Mouse (Mus musculus) bone marrow, adult 2 months (tissue): ENCODE measurements around the gene H2-M5. TPM values are rescaled to one million over a fixed set of nuclear protein-coding genes. Genes with fewer than 3 reads are reported as not detected.

ENCODE experiments used
- H3K27ac ChIP-seq: fragments of 200-500 bp; 2 replicates; pipeline ENCODE4 v1.5.1; 2012; ENCODE audit warnings: low read depth, mild to moderate bottlenecking, control low read depth, inconsistent platforms, low read length; ENCODE audit not compliant: control insufficient read depth, poor library complexity, insufficient read depth
- H3K4me1 ChIP-seq: fragments of 200-500 bp; 2 replicates; pipeline ENCODE4 v1.6.1; 2011; ENCODE audit warnings: low read length; ENCODE audit not compliant: control insufficient read depth, insufficient read depth
- H3K4me3 ChIP-seq: fragments of 200-500 bp; replicated peaks from 2 replicates; pipeline ENCODE3; 2011; ENCODE audit warnings: mild to moderate bottlenecking, low read depth, low read length, control low read depth; ENCODE audit not compliant: control insufficient read depth
- CTCF ChIP-seq: fragments of 200-500 bp; IDR thresholded peaks from 2 replicates; pipeline ENCODE4 v1.5.1; 2011; ENCODE audit warnings: low read length, control low read depth; ENCODE audit not compliant: control insufficient read depth, insufficient read depth
- POLR2A ChIP-seq: fragments of 200-500 bp; IDR thresholded peaks from 2 replicates; pipeline ENCODE4 v1.6.1; 2011; ENCODE audit warnings: low read depth, mild to moderate bottlenecking, control low read depth, low read length, borderline replicate concordance; ENCODE audit not compliant: control insufficient read depth
- WGBS: fragments of 180-500 bp; shearing (Covaris S2); methylation state at CpG from one replicate; pipeline ENCODE4 v1.1.7; 2018; 5-methylcytosine and 5-hydroxymethylcytosine counted together
- polyA plus RNA-seq: library from polyadenylated mRNA; stranded (reverse); fragments of >200 nt; gene quantifications from 2 replicates; pipeline ENCODE4 v1.2.4, GENCODE M21; 2011; ENCODE audit warnings: low replicate concordance; ENCODE audit not compliant: missing spikeins, insufficient read depth, insufficient read length

The H2-M5 gene
- polyA plus RNA-seq, 1 experiment, result 15.2 TPM

DNA sequence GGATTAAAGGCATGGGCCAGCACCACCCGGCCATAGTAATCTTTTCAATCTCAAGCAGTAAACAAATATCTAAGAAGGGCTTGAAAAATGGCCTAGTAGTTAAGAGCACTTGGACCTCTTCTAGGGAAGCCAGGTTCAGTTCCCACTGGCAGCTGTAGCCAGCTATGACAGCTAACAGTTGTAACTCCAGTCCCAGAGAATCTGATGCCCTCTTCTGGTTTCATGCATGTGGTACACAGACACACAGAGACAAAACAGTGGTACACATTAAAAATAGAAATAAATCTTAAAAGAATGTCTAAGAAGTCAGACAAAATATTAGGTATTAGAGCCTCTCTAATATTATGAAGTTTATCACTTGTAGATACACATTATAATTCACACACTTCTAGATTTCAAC lies 28.2 kb downstream of the H2-M5 start:
- TF ChIP-seq POLR2A, result no peak
- no peak for TF ChIP-seq CTCF
- 78% methylated on average over 1 of the region's 1 CpGs for WGBS
- Histone ChIP-seq H3K4me1 (no peaks in the 10 kb centered on the region; the same call in 1 of the 2 replicates), H3K4me3 (no peak overlapping the region), H3K27ac (no peak overlapping the region)

GRCm38 (mm10) chr17:36958884-36959283 lies 30.5 kb downstream of the H2-M5 start:
- Histone ChIP-seq H3K27ac (no peak overlapping the region), H3K4me1 (no peaks in the 10 kb centered on the region; the same call in 1 of the 2 replicates), H3K4me3 (peak overlapping the region; percentile 70)
- TF ChIP-seq POLR2A (no peak), CTCF (no peak)
- WGBS, result 24% methylated on average over 12 of the region's 12 CpGs

DNA sequence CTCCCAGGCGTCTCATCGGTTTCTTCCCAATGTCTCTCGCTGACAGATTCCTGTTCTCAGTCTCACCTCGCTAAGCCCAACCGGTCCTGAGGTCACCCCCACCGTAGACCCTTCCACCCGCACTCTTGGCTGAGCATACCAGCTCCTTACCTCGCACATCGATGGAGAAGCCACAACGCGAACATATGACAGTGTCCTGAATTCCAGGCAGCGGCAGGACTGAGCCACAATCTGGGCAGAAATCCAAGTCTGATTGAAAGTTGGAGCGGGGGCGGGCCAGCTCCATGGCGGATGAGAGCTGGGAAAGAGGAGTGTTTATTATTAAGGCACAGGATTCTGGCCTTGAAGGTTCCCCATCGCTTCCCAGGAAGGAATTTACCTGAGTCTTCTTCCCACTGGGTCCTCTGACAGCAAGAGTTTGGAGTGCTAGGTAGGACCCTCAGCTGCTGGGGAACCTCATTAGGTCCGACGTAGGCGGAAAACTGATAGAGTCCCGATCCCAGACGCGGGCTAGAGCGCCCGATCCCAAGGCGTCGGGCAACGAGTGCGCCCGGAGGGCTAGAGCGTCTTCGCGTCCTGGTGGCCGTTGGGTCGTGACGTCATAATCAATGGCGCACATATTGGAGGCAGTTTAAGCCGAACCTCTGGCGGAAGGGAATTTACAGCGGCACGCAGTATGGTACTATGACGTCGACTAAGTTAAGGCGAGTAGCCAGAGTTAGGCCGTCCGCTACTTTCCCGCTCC lies 31.2 kb downstream of the H2-M5 start, which contains the start of the genes Znrd1 and Znrd1as:
Znrd1 (minus strand) TSS at position 561 of the 745 bp plus-strand sequence.
Znrd1as (plus strand) TSS at position 594 of the 745 bp plus-strand sequence.
- peak; percentile 26; the same call in 1 of the 2 replicates for TF ChIP-seq CTCF
- TF ChIP-seq POLR2A, result peak; percentile 67; the same call in 1 of the 2 replicates
- 0 out of 2 replicates have a peak within 1 kb of the TSS, but pooled peaks have one; percentile 5 for H3K27ac ChIP-seq
- under 1% methylated on average over 46 of the region's 46 CpGs for WGBS

DNA sequence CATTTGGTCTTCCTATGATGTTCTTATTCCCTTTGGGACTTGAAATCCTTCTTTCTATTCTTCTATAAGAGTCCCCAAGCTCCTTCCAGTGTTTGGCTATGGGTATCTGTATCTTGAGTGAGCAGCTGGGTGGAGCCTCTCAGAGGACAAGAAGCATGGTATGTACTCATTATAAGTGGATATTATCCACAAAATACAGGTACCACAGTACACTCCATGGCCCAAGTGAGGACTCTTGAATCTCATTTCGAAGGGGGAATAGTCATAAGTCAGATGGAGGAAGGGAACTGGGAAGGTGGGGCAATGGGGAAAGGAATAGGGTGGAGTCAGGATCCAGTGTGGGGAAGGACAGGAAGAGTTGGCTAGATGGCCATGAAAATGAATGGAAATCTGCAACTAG lies 36.3 kb downstream of the H2-M5 start:
- no peak overlapping the region for H3K4me3 ChIP-seq
- 86% methylated on average over 1 of the region's 1 CpGs for WGBS

More for the DNA sequence above, 31.2 kb downstream of the H2-M5 start, which contains the start of the genes Znrd1 and Znrd1as:
- Histone ChIP-seq H3K4me1 (no peaks in the 10 kb centered on the region; the same call in 1 of the 2 replicates), H3K4me3 (peak within 1 kb of the TSS; percentile 70)

DNA sequence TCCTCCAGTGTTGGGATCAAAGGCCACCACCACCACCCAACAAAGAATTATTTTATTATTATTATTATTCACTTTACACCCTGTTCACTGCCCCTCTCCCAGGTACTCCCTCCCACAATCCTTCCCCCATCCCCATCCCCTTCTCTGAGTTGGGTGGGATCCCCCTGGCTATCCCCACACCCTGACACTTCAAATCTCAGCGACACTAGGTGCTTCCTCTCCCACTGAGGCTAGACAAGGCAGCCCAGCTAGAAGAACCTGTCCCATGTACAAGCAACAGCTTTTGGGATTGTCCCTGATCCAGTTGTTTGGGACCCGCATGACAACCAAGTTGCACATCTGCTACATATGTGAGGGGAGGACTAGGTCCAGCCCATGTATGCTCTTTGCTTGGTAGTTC lies 36.7 kb downstream of the H2-M5 start:
- 78% methylated on average over 2 of the region's 2 CpGs for WGBS
- TF ChIP-seq POLR2A, result no peak
- TF ChIP-seq CTCF, result no peak
- Histone ChIP-seq H3K4me1 (no peaks in the 10 kb centered on the region; the same call in 1 of the 2 replicates), H3K27ac (no peak overlapping the region), H3K4me3 (no peak overlapping the region)

More for the DNA sequence above, 36.3 kb downstream of the H2-M5 start:
- TF ChIP-seq CTCF (no peak), POLR2A (no peak)
- Histone ChIP-seq H3K4me1 (no peaks in the 10 kb centered on the region; the same call in 1 of the 2 replicates), H3K27ac (no peak overlapping the region)

DNA sequence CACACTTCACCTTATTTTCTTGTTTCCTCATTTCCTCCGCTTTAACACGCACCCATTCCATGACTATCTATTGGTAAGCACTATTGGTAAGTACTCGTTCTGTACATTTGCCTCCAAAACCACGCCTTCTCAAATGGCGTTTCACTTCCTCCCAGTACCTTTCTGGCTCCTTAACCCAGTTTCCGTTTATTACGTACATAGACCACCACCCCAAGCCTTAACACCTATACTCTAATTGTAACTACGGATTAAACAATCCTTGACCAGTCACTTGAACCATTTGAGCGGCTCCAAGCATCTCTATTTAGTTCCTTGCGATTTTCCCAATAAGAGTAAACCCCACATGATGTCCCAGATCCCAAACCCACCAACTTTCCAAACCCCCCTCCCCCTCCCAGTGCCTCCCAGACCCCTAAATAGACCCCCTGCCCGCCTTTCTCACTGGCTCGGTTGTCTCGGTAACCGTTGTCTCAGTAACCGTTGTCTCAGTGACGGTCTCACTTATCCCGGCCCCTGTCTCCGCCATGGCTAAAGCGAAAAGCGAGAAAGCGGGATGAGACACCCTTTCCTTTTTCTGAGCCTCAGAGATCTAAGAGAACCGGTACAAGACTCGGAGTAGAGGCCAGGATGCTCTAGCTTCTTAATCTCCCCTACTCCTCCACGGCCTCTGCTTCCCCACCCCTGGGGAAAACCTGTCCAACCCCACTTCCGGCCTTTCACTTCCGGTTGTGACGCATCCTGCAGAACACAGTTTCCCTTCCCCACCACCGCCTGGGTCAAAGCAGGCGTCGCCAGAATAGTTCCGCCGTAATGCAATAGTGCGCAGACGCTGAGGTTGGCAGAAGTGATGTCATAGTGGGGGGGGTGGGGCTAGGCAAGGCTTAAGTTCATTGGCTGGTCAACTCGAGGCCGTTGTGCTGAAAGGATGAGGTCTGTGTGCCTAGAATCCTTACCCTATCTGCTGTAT lies 38.1 kb downstream of the H2-M5 start, which contains the start of gene Ppp1r11:
Ppp1r11 (minus strand) TSS at position 761 of the 967 bp plus-strand sequence.
- peak within 1 kb of the TSS; percentile 80 for H3K4me3 ChIP-seq
- H3K4me1 ChIP-seq, result no peaks in the 10 kb centered on the region; the same call in 1 of the 2 replicates
- TF ChIP-seq CTCF (no peak), POLR2A (peak; percentile 29; the same call in 1 of the 2 replicates)
- WGBS, result under 1% methylated on average over 36 of the region's 36 CpGs
- H3K27ac ChIP-seq, result peak within 1 kb of the TSS; percentile 69

- Histone ChIP-seq H3K4me1 (no peaks in the 10 kb centered on the region; the same call in 1 of the 2 replicates), H3K4me3 (no peak overlapping the region), H3K27ac (no peak overlapping the region)
- 93% methylated on average over 8 of the region's 8 CpGs for WGBS
- TF ChIP-seq CTCF, result no peak
- no peak for TF ChIP-seq POLR2A
Measured at GRCm38 (mm10) chr17:36949265-36949664, 40.1 kb downstream of the H2-M5 start.

DNA sequence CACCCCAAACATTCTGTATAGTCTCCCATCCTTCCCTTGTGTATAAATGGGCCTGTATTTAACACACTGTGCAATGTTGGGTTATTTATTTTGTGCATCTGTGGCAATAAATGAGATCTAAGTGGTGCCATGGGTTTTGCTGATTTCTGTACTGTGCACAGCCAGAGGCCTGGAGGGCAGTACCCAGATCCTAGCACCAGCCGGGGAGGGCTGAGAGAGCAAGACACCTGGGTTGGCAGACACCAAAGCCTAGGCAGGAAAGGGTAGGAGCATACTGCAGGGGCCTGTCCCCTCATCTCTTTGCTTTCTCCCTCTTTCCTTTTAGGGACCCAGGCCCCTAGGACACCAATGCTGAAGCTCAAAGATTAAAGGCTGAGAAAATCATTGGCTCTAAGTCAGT lies 41.1 kb downstream of the H2-M5 start:
- TF ChIP-seq CTCF (no peak), POLR2A (no peak)
- 92% methylated on average over 1 of the region's 1 CpGs for WGBS
- Histone ChIP-seq H3K27ac (no peak overlapping the region), H3K4me3 (no peak overlapping the region), H3K4me1 (no peaks in the 10 kb centered on the region; the same call in 1 of the 2 replicates)
